Mouse (Mus musculus) neural tube, embryonic 10.5 days (tissue): Measurements from ENCODE around the gene Rbm20.

Source experiments
- DNase-seq: peaks from one replicate; pipeline ENCODE4 v3.0.0-alpha.2; 2017; ENCODE audit warnings: low spot score; ENCODE audit errors: extremely low spot score

Gene Rbm20

GRCm38 (mm10) chr19:53872994-53873713 lies 196.0 kb downstream of the Rbm20 start:
- DNase-seq, result no peak

DNA sequence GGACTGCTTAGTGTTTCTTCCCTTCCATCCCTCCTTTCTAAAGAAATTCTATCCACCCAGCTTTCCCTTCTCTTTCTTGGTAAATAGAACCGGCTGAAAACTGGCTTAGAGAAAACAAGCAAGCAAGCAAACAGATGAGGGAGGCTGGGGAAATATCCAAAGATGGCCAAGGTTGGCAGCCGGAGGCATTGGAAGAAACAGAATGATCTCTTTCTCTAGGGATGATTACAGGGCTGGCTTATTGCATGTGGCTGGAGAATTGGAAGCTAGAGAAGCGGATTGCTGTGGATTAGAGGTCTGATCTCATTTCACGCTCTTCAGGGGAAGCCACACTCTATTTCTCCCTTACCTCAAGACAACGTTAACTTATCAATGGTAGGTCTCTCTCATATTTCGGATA lies 198.1 kb downstream of the Rbm20 start:
- DNase-seq, result no peak

- DNase-seq, result no peak
These were observed 200.7 kb downstream of the Rbm20 start for GRCm38 (mm10) chr19:53877779-53878178.

- no peak for DNase-seq
These were observed 203.4 kb downstream of the Rbm20 start for GRCm38 (mm10) chr19:53880460-53880859.

DNA sequence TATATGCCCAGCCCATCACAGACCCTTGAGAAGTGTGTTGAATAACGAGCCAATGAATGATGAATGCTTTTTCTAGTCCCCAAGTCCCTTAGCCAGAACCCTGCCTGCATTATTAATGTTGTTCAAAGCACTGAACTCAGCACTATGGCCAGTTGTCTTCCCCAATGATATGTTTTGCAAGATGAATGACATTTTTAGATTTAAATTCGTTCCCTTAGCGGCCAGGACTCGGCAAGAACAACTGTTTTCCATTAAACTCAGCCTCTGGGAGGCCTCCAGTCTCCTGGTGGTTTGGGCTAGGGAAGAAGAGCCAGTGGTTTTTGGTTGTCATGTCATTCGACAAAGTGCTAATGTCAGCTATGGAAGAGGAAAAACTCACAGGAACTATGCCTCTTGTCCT lies 204.7 kb downstream of the Rbm20 start:
- DNase-seq, result no peak

- DNase-seq, result no peak
These were observed 208.3 kb downstream of the Rbm20 start for GRCm38 (mm10) chr19:53885450-53885849.

- no peak for DNase-seq
These were observed 209.7 kb downstream of the Rbm20 start for GRCm38 (mm10) chr19:53886576-53887370.

- DNase-seq, result no peak
These were observed 210.7 kb downstream of the Rbm20 start for GRCm38 (mm10) chr19:53887822-53888221.

DNA sequence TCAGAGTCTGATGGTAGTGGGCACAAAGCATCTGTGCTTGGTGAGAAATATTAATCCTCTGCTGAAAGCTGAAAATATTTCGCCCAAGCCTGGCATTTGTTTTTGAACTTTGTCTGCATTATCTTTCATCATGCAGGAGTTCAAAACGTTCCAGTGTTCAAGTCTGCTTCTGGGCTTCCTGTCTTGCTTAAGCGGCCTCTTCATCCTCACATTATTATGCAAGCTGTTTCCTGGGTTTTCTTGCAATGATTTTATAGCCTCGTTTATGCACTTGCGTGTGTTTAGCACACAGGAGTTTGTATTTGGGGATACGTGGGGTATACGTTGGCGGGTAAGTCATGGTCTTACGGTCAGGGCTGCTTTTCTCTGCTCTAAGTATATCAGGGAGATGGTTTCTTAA lies 211.2 kb downstream of the Rbm20 start:
- DNase-seq, result no peak

DNA sequence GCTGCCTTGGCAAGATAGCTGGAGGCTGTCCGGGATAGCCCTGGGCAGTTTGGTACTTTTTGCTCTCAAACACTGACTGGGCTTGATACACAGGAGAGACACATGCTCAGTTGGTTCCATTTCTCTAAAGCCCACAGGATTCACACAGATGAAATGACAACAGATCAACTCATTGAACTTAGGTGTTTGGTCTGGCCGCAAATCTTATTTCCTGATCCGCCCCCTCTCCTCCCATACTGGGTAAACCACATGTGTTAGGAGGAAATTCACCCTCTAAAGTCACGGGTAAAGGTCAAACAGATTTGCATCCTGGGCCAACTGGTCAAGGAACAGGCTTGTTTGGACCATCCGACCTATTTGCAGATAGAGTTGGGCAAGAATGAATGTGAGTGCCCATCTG lies 212.4 kb downstream of the Rbm20 start:
- no peak for DNase-seq

GRCm38 (mm10) chr19:53890274-53890673 lies 213.2 kb downstream of the Rbm20 start:
- no peak for DNase-seq

GRCm38 (mm10) chr19:53890781-53891251 lies 213.7 kb downstream of the Rbm20 start:
- DNase-seq, result no peak

DNA sequence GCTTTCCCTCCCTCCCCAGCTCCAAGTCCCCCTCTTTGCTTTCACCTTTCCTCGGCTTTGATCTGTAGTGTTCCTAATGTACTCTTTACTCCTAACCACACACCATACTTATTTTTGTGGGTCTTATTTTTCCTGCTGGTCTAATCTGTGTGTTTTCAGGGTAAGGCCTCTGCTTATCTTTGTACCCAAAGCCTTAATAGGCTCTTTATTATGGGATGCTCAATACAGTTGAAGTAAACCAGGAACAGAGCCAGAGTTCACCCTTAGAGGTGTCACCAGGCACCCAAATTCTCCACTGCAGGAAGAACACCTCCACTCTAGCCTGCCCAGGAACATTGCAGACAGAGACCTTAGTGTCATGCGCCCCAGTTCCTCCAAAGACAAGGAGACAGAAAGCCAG lies 214.5 kb downstream of the Rbm20 start:
- no peak for DNase-seq

- no peak for DNase-seq
These were observed 215.0 kb downstream of the Rbm20 start, which contains the start of gene Pdcd4 for GRCm38 (mm10) chr19:53892061-53892460. Gene Pdcd4, plus strand, starts transcription at chr19:53892231.

GRCm38 (mm10) chr19:53892838-53893359 lies 215.8 kb downstream of the Rbm20 start:
- DNase-seq, result no peak

GRCm38 (mm10) chr19:53893711-53894171 lies 216.6 kb downstream of the Rbm20 start:
- DNase-seq, result no peak

GRCm38 (mm10) chr19:53894538-53895121 lies 217.5 kb downstream of the Rbm20 start:
- no peak for DNase-seq

- DNase-seq, result no peak
These were observed 220.9 kb downstream of the Rbm20 start for GRCm38 (mm10) chr19:53898046-53898445.

- no peak for DNase-seq
These were observed 221.4 kb downstream of the Rbm20 start for GRCm38 (mm10) chr19:53898498-53898897.

DNA sequence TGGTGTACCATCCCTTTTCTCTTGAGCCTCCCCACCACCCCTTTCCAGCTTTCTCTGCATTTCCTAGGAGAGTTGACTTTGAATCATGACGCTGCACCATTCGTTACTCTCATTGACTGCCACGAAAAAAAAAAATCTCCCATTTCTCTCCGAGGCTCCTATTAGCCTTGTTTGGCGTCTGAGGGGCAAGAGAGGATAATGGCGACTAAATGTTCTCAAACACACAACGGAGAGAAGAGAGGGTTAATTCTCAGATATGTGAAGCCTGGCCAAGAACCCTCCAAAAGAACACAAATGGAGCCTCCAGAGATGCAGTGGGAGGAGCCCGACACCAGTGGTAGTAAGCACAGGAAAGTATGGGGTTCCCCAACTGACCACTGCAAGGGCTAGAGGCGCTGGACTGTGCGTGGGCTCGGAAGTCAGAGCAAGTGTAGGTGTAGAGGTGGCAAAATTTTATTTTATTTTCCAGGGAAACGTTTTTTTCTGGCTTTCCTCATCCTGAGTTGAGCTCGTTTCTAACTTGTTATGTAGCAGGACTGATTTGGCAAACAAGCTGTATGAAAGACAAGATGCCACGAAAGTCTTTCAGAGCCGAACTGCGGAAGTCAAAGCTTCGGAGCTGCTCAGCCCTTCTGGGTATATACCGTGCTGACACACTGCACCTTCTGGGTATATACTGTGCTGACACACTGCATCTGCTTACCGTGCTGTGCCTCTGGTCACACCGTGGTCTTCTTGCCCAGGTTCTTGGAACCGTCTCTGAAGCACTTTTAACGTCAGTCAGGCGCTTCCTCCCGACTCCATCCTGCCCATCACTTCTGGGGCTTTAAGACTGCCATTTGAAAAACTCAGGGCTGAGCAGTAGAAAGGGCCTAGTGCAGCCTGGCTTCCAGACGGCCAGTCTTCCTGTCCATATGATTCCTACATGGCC lies 222.1 kb downstream of the Rbm20 start:
- DNase-seq, result no peak
